Mouse (Mus musculus): ENCODE measurements around the gene Top3a.

DNA sequence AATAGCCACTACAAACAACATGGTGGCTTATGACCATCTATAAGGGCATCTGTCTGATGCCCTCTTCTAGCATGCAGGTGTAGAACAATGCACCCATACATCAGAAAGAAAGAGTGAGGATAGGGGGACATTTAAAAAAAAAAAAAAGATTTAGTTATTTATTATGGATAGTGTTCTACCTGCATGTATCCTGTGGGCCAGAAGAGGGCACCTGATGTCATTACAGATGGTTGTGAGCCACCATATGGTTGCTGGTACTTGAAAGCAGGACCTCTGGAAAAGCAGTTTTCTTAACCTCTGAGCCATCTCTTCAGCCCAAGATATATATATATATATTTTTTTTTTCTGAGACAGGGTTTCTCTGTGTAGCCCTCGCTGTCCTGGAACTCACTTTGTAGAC lies 81.0 kb downstream of the Top3a start:
- TF ChIP-seq POLR2A (IDR thresholded peaks at IDR 0.05; ENCODE audit: insufficient read length, low read depth) (no peak), MAX (IDR thresholded peaks at IDR 0.05; ENCODE audit: low read depth) (no peak)

All from myocyte (in vitro differentiated cells).